Mouse (Mus musculus) MEL (cell line): Measurements from ENCODE around the gene Trappc11.

Source experiments
- CTCF ChIP-seq, 3 experiments: IDR thresholded peaks in 2 of 3; conservative IDR thresholded peaks in 1 of 3; 2 replicates each; pipeline ENCODE4 v1.5.1; 2011 to 2012; ENCODE audit warnings: low read length in 3 of 3, low read depth in 2 of 3, mild to moderate bottlenecking in 2 of 3, improper control_type of control experiment in 1 of 3, inconsistent platforms in 1 of 3, mixed read lengths in 1 of 3, moderate library complexity in 1 of 3; ENCODE audit not compliant: control insufficient read depth in 1 of 3, insufficient read depth in 1 of 3, poor library complexity in 1 of 3, severe bottlenecking in 1 of 3
- POLR2A ChIP-seq, 2 experiments: IDR thresholded peaks; 2 replicates each; pipeline ENCODE4 v1.6.1; 2011 to 2012; ENCODE audit warnings: low read length in 2 of 2, mild to moderate bottlenecking in 2 of 2, control low read depth in 1 of 2, improper control_type of control experiment in 1 of 2, low read depth in 1 of 2, moderate library complexity in 1 of 2; ENCODE audit not compliant: control insufficient read depth in 1 of 2, insufficient read depth in 1 of 2, poor library complexity in 1 of 2

GRCm38 (mm10) chr8:47544094-47544493 is 10.8 kb upstream of the Trappc11 start:
- TF ChIP-seq POLR2A (IDR thresholded peaks at IDR 0.05; ENCODE audit: control insufficient read depth in 1 of 2, insufficient read depth in 1 of 2, low read depth in 1 of 2, low read length in 2 of 2, poor library complexity in 1 of 2), result no peak
- TF ChIP-seq CTCF (IDR thresholded peaks at IDR 0.05 in 2 of 3, conservative IDR thresholded peaks at IDR 0.05 in 1 of 3; ENCODE audit: control insufficient read depth in 1 of 3, insufficient read depth in 1 of 3, low read depth in 2 of 3, low read length in 3 of 3, poor library complexity in 1 of 3, severe bottlenecking in 1 of 3), result no peak
